Mouse (Mus musculus): ENCODE results near the gene Polr3h. TPM values are rescaled to one million over a fixed set of nuclear protein-coding genes. Genes with fewer than 3 reads are reported as not detected.
"Not testable (repeated sequence)": the region's sequence is repeated elsewhere in the genome, so short reads cannot be mapped to it uniquely, and the experiment has no call there.

Polr3h gene
- polyA plus RNA-seq, 1 experiment from 2014 or later, result 85.0 TPM

DNA sequence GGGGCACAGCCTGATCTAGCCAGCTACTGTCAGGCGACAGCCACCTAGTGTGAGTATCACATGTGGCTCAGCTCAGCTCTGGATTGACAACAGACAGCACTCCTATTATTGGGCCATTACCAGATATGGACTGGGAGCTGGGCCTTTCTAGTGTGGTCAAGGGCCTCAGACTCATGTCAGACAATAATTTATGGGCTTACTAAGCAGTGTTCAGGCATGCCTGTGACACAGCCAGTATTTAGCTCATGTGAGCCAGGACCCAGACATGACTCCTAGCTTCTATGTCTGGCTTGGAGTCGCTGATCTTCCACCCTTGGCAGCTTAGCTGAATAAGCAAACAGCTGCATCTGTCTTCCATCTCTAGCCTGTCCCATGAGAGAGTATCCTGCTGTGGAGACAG lies 13.5 kb downstream of the Polr3h start:
- peaks cover 51% of the 10 kb centered on the region for H3K36me3 ChIP-seq (ENCODE audit: control insufficient read depth, insufficient read depth, low read length)
- WGBS, result 58% methylated on average over 2 of the region's 2 CpGs
- no peaks in the 10 kb centered on the region for H3K27me3 ChIP-seq (replicated peaks; ENCODE audit: control insufficient read depth, insufficient read depth, low read length)
- no peaks in the 10 kb centered on the region for H3K9me3 ChIP-seq (ENCODE audit: control insufficient read depth, low read length)
- H3K4me3 ChIP-seq (ENCODE audit: low read length), result no peak overlapping the region
- no peak overlapping the region for H3K4me2 ChIP-seq (ENCODE audit: low read depth, low read length)
- no peaks in the 10 kb centered on the region for H3K4me1 ChIP-seq (ENCODE audit: control insufficient read depth, insufficient read depth, low read length)
- no peak overlapping the region for H3K27ac ChIP-seq (ENCODE audit: low read length)
- H3K9ac ChIP-seq (ENCODE audit: low read depth, low read length), result no peak overlapping the region
- no peak for ATAC-seq

- not testable (repeated sequence) for H3K27ac ChIP-seq (ENCODE audit: low read length); ATAC-seq; H3K4me1 ChIP-seq (ENCODE audit: control insufficient read depth, insufficient read depth, low read length); H3K4me3 ChIP-seq (ENCODE audit: low read length); H3K4me2 ChIP-seq (ENCODE audit: low read depth, low read length); H3K9me3 ChIP-seq (ENCODE audit: control insufficient read depth, low read length); H3K9ac ChIP-seq (ENCODE audit: low read depth, low read length); H3K27me3 ChIP-seq (replicated peaks; ENCODE audit: control insufficient read depth, insufficient read depth, low read length)
- H3K36me3 ChIP-seq (ENCODE audit: control insufficient read depth, insufficient read depth, low read length), result peaks cover 43% of the 10 kb centered on the region
- 84% methylated on average over 4 of the region's 4 CpGs for WGBS
These were observed 17.3 kb downstream of the Polr3h start for GRCm38 (mm10) chr15:81908767-81909166.

GRCm38 (mm10) chr15:81907953-81908352 lies 18.1 kb downstream of the Polr3h start:
- Histone ChIP-seq H3K36me3 (ENCODE audit: control insufficient read depth, insufficient read depth, low read length) (peaks cover 41% of the 10 kb centered on the region), H3K4me2 (ENCODE audit: low read depth, low read length) (no peak overlapping the region), H3K27me3 (replicated peaks; ENCODE audit: control insufficient read depth, insufficient read depth, low read length) (no peaks in the 10 kb centered on the region), H3K9ac (ENCODE audit: low read depth, low read length) (no peak overlapping the region), H3K27ac (ENCODE audit: low read length) (no peak overlapping the region), H3K4me3 (ENCODE audit: low read length) (no peak overlapping the region), H3K4me1 (ENCODE audit: control insufficient read depth, insufficient read depth, low read length) (no peaks in the 10 kb centered on the region), H3K9me3 (ENCODE audit: control insufficient read depth, low read length) (no peaks in the 10 kb centered on the region)
- 86% methylated on average over 8 of the region's 8 CpGs for WGBS
- no peak for ATAC-seq

- no peaks in the 10 kb centered on the region for H3K4me1 ChIP-seq (ENCODE audit: control insufficient read depth, insufficient read depth, low read length)
- ATAC-seq, result no peak
- 45% methylated on average over 2 of the region's 2 CpGs for WGBS
- H3K9me3 ChIP-seq (ENCODE audit: control insufficient read depth, low read length), result no peaks in the 10 kb centered on the region
- no peak overlapping the region for H3K9ac ChIP-seq (ENCODE audit: low read depth, low read length)
- H3K4me2 ChIP-seq (ENCODE audit: low read depth, low read length), result no peak overlapping the region
- no peaks in the 10 kb centered on the region for H3K27me3 ChIP-seq (replicated peaks; ENCODE audit: control insufficient read depth, insufficient read depth, low read length)
- H3K36me3 ChIP-seq (ENCODE audit: control insufficient read depth, insufficient read depth, low read length), result peaks cover 34% of the 10 kb centered on the region
- H3K4me3 ChIP-seq (ENCODE audit: low read length), result no peak overlapping the region
- H3K27ac ChIP-seq (ENCODE audit: low read length), result no peak overlapping the region
These were observed 21.1 kb downstream of the Polr3h start for GRCm38 (mm10) chr15:81904939-81905338.

DNA sequence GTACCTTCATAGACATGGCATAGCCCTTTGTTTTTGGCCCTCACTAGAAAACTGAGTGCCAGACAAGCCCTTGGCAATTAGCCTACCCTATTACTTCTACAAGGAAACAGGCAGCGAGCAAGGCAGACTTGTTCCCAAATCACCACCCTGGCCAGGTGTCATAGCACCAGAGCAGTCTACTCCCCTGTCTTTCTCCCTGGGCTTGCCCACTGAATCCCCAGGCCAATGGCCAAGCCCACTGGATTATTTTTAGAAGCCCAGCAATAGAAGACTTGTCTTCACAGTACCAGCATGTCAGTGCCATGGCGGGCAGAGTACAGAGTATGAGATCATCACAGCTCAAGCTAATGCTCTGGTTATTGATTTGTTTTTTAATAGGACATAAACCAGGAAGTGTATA lies 27.3 kb downstream of the Polr3h start:
- no peak overlapping the region for H3K4me2 ChIP-seq (ENCODE audit: low read depth, low read length)
- 91% methylated on average over 2 of the region's 2 CpGs for WGBS

DNA sequence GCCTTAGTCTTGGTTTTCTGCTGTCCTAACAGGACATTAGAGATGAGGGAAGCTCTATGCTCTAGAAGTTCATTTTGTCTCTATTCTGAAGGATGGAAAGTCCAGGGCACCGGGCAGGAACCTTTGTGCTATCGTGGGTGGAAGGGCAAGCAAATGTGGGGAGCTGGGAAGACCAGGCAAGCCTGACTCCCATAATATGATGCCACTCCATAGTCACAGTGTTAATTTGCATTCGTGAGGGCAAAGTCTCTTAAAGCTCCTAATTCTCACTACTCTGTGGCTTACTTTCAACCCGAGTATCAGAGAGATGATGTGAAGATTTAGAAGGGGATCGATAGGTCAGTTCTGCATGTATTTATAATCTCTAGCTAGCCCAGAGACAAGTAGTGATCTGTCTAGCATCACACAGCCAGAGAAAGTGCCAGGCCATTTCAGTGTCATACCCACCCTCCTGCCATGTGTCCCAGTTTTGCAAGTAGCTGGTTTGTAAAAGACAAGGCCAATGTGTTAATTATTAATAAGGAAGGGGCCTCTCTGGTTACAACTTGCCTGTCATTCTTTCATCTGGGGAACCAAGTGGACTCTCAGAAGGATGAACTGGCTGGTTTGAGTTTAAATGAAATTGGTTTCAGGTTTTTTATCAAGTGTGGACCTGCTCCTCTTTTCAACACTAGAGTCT lies 28.3 kb downstream of the Polr3h start:
- peak overlapping the region; percentile 32; the same call in 1 of the 2 replicates for H3K4me2 ChIP-seq (ENCODE audit: low read depth, low read length)
- no peaks in the 10 kb centered on the region for H3K9me3 ChIP-seq (ENCODE audit: control insufficient read depth, low read length)
- no peak overlapping the region for H3K9ac ChIP-seq (ENCODE audit: low read depth, low read length)
- H3K36me3 ChIP-seq (ENCODE audit: control insufficient read depth, insufficient read depth, low read length), result peaks cover 15% of the 10 kb centered on the region; the same call in 1 of the 2 replicates
- no peaks in the 10 kb centered on the region for H3K27me3 ChIP-seq (replicated peaks; ENCODE audit: control insufficient read depth, insufficient read depth, low read length)
- H3K4me1 ChIP-seq (ENCODE audit: control insufficient read depth, insufficient read depth, low read length), result peaks cover 15% of the 10 kb centered on the region
- WGBS, result 63% methylated on average over 5 of the region's 5 CpGs
- peak overlapping the region; percentile 47; the same call in 1 of the 2 replicates for H3K27ac ChIP-seq (ENCODE audit: low read length)
- ATAC-seq, result peak; percentile 79
- no peak overlapping the region for H3K4me3 ChIP-seq (ENCODE audit: low read length)

More for the DNA sequence above, 27.3 kb downstream of the Polr3h start:
- Histone ChIP-seq H3K27ac (ENCODE audit: low read length) (no peak overlapping the region), H3K9me3 (ENCODE audit: control insufficient read depth, low read length) (no peaks in the 10 kb centered on the region), H3K4me1 (ENCODE audit: control insufficient read depth, insufficient read depth, low read length) (peaks cover 15% of the 10 kb centered on the region), H3K9ac (ENCODE audit: low read depth, low read length) (no peak overlapping the region), H3K27me3 (replicated peaks; ENCODE audit: control insufficient read depth, insufficient read depth, low read length) (no peaks in the 10 kb centered on the region), H3K36me3 (ENCODE audit: control insufficient read depth, insufficient read depth, low read length) (peaks cover 19% of the 10 kb centered on the region), H3K4me3 (ENCODE audit: low read length) (no peak overlapping the region)
- ATAC-seq, result no peak

DNA sequence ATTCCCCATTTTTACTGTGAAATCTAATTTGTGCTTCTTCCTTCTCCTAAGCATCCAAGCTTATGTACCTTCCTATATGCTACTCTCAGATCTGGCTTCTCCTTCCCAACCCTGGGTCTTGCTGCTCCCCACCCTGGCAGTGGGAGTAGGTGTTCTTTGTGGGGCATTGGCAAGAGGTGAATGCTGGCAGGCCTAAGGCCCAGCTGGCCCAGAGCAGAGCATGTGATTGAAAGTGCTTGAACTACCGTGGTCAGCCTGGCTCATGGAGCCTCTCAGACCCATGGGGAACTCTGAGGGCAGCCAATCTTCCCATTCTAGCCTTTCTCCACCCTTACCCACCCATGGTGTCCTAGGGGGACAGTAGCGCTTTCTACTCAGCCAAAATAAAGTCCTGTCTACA lies 29.6 kb downstream of the Polr3h start:
- 88% methylated on average over 2 of the region's 2 CpGs for WGBS
- no peak overlapping the region for H3K4me2 ChIP-seq (ENCODE audit: low read depth, low read length)
- H3K4me1 ChIP-seq (ENCODE audit: control insufficient read depth, insufficient read depth, low read length), result peaks cover 15% of the 10 kb centered on the region
- H3K36me3 ChIP-seq (ENCODE audit: control insufficient read depth, insufficient read depth, low read length), result peaks cover 17% of the 10 kb centered on the region; the same call in 1 of the 2 replicates
- H3K27ac ChIP-seq (ENCODE audit: low read length), result no peak overlapping the region
- no peaks in the 10 kb centered on the region for H3K27me3 ChIP-seq (replicated peaks; ENCODE audit: control insufficient read depth, insufficient read depth, low read length)
- no peaks in the 10 kb centered on the region for H3K9me3 ChIP-seq (ENCODE audit: control insufficient read depth, low read length)
- H3K9ac ChIP-seq (ENCODE audit: low read depth, low read length), result no peak overlapping the region
- no peak overlapping the region for H3K4me3 ChIP-seq (ENCODE audit: low read length)
- no peak for ATAC-seq

DNA sequence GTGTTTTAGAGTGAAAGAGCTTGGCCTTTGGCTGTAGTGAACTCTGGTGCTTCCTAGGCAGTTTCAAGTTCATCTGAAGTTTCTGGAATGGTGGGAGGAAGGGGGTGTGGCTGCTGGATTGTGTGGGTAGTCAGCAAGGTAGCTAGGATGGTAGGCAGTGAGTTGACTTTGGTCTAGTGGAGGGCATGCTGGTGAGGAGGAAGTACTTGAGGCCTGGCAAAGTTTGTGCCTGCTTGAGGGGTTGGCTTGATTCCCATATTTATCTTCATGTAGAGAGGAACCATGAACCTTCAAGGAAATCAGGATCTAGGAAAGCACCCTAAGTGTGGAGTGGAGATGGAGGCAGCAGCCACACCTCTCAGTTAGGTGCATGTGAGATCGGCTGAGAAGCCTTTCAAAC lies 32.0 kb downstream of the Polr3h start:
- Histone ChIP-seq H3K4me2 (ENCODE audit: low read depth, low read length) (no peak overlapping the region), H3K4me1 (ENCODE audit: control insufficient read depth, insufficient read depth, low read length) (peaks cover 15% of the 10 kb centered on the region), H3K4me3 (ENCODE audit: low read length) (no peak overlapping the region), H3K36me3 (ENCODE audit: control insufficient read depth, insufficient read depth, low read length) (peaks cover 20% of the 10 kb centered on the region; the same call in 1 of the 2 replicates), H3K9ac (ENCODE audit: low read depth, low read length) (no peak overlapping the region), H3K9me3 (ENCODE audit: control insufficient read depth, low read length) (no peaks in the 10 kb centered on the region), H3K27me3 (replicated peaks; ENCODE audit: control insufficient read depth, insufficient read depth, low read length) (no peaks in the 10 kb centered on the region), H3K27ac (ENCODE audit: low read length) (peak overlapping the region; percentile 42; the same call in 1 of the 2 replicates)
- 79% methylated on average over 1 of the region's 1 CpGs for WGBS
- no peak for ATAC-seq

DNA sequence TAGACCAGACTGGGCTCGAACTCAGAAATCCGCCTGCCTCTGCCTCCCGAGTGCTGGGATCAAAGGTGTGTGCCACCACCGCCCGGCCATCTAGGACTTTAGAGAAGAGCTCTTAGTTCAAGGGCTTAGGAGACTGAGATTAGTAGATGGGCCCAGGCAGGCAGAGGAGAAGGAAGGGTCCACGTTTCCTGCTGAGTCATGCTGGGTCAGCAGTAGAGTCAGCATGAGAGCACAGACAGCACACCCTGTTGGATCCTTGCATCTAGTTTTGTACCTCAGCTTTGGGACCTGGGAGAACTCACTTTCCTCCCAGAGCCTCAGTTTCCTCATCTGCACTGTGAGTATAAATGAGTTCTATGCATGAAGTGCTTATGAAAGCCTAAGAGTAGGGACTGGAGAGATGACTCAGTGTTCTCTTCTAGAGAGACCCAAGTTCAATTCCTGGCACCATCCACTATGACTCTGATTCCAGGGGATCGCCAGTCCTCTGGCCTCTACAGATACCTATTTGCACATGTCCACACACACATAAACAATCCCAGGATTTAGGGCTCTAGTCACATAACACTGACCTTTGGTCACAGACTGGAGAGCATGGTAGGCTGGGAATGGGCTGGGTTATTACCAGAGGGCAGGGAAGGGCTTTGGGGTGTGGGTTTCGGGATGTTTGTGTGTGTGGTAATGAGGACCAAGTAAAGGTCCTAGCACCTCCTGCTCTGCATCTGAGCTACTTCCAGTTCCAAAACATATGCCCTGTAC lies 34.0 kb downstream of the Polr3h start:
- WGBS, result 80% methylated on average over 8 of the region's 8 CpGs
- peaks cover 20% of the 10 kb centered on the region; the same call in 1 of the 2 replicates for H3K36me3 ChIP-seq (ENCODE audit: control insufficient read depth, insufficient read depth, low read length)
- H3K27me3 ChIP-seq (replicated peaks; ENCODE audit: control insufficient read depth, insufficient read depth, low read length), result no peaks in the 10 kb centered on the region
- H3K4me3 ChIP-seq (ENCODE audit: low read length), result no peak overlapping the region
- H3K4me1 ChIP-seq (ENCODE audit: control insufficient read depth, insufficient read depth, low read length), result peaks cover 2% of the 10 kb centered on the region
- H3K9me3 ChIP-seq (ENCODE audit: control insufficient read depth, low read length), result no peaks in the 10 kb centered on the region
- H3K9ac ChIP-seq (ENCODE audit: low read depth, low read length), result no peak overlapping the region
- peak; percentile 29; the same call in 1 of the 2 replicates for ATAC-seq
- no peak overlapping the region for H3K4me2 ChIP-seq (ENCODE audit: low read depth, low read length)
- no peak overlapping the region for H3K27ac ChIP-seq (ENCODE audit: low read length)

All from intestine, embryonic 16.5 days (tissue).